Mouse (Mus musculus) thymus, adult 2 months (tissue): ENCODE measurements around the gene Fcer2a.

ENCODE experiments used
- CTCF ChIP-seq: fragments of 200-500 bp; IDR thresholded peaks from 2 replicates; pipeline ENCODE4 v1.5.1; 2012; ENCODE audit warnings: mild to moderate bottlenecking, control low read depth, low read length, moderate library complexity, borderline replicate concordance; ENCODE audit not compliant: control insufficient read depth, poor library complexity, insufficient read depth; ENCODE audit errors: extremely low read depth
- POLR2A ChIP-seq: fragments of 200-500 bp; IDR thresholded peaks from 2 replicates; pipeline ENCODE4 v1.6.1; 2012; ENCODE audit warnings: mild to moderate bottlenecking, low read length, control low read depth, moderate library complexity; ENCODE audit not compliant: control insufficient read depth, poor library complexity, insufficient read depth; ENCODE audit errors: extremely low read depth

DNA sequence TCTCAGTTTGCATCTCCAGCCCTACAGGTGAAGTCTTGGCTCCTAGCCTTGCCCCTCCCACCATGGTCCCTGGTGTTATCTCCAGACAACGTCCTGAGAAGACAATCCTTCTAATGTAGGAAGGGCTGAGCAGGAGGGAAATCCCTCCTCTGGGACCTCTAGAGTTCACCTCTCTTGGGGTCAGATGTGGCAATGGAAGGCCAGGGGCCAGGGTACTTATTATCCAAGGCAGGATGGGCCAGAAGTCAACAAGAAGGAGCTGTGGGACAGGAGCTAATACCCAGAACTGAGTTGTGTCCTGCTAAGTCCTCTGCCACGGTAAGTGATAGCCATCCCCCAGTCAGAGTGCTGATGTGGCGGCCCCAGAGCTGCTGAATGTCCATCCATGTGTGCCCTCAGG, 38.4 kb downstream of the Fcer2a start, which contains the start of gene Retn:
- TF ChIP-seq CTCF (no peak), POLR2A (no peak)
